Mouse (Mus musculus) liver, postnatal 0 days (tissue): ENCODE results near the gene Rbm12.

ENCODE experiments used
- CTCF ChIP-seq: sonication (generic); IDR thresholded peaks from 2 replicates; pipeline ENCODE4 v1.5.1; 2016; ENCODE audit warnings: antibody characterized with exemption, low read depth
- EP300 ChIP-seq: IDR thresholded peaks from 2 replicates; pipeline ENCODE4 v1.6.1; 2016; ENCODE audit warnings: antibody characterized with exemption, low read depth, mild to moderate bottlenecking

DNA sequence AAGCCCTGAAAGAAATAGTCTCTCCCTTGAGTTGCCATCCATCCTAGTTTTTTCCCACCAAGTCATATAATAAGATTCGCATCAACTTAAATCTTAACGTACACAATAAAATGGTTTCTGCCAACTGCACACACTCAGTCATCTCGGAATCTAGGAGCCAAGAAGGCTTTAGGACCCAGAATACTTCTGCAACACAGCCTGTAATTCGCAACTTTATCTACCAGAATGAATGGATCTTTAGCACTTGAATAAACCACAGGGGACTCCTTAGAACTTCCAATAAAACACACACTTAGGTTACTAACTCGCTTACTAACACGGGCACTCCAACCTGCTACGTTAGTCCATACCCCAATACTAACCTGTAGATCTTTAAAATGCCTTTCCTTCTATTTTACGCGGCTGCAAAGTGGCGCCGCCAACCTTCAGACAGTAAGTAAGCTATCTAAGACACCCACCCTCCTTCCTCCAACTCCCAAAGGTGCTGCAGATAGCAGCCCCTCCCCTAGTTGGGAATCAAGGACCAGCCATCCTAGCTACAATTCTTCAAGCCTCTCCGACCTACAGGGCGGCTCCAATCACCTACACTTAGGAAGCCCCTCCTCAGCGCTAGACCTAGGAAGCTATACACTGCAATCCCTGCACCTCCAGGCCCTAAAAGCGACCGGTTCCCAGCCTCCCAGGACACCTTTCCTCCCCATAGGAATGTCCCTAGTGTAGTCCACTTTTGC is 986 bp downstream of the Rbm12 start:
- no peak for TF ChIP-seq CTCF
- TF ChIP-seq EP300: no peak
